Mouse (Mus musculus) liver (tissue): ENCODE measurements around the gene Asb1.
A peak's percentile ranks its signal among the peaks of the same experiment; 100 is the strongest.

Experiments used
- DNase-seq: peaks from one replicate; pipeline ENCODE4 v3.0.0-alpha.2; 2020; ENCODE audit warnings: mixed read lengths

Gene Asb1

DNA sequence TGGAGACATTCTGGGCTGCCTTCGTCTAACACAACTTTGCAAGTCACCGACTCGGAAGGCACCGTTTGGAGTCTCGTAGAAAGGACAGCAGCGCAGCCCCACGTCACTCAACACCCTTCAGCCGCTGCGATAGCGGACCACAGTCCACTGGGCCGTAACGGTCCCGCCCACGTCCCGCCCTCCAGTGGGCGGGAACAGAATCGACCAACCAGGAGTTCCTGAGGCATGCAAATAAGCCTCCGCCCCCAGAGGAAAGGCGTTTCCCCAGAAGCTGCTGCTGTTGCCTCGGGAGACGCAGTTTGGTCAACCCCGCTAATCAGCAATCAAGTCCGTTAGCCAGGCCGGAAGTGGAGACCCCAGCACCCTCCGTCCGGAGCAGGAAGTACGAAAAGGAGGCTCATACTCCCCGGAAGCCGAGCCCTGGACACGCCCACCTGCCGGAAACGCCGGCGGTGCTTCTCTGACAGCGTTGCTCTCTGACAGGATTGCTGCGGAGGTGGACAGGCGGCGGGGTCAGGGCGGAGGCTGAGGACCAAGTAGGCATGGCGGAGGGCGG lies at the start of gene Asb1:
Asb1 (plus strand) TSS at position 274 of the 556 bp plus-strand sequence.
- peak; percentile 99 for DNase-seq

DNA sequence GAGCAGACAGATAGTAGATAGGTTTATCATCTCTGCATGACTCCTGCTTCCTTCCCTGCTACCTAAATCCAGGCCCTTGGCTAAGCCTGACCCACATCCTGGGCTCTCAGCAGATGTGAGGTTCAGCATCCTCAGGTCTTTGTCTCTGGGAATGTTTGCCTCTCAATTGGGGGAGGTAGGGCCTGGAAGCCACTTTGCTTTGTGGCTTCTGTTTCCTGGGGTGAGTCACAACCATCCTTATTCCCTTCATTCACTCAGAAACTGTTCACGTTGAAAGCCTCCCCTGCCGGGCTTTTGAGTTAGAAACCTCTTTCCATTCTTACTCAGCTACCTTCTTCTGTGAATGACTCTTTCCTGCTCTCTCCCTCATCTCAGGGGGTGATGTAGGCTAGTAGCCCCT lies 47.6 kb upstream of the Asb1 start:
- no peak for DNase-seq

DNA sequence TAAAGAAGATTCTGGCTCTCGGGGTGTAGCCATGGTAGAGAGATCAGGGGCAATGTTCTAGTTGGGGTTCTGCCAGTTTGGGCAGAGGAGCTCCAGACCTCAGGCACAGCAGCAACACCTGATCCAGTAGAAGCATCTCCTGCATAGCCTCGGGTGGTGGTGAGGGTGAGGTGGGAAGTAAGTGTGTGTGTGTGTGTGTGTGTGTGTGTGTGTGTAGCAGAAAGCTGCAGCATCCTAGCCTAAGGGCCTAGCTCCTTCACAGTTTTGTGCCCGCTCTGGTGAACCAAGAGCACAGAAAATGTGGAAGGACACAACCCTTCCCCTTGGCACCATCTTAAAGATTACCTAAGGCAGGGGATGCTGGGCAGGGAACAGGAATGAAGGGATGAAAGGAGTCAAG lies 46.4 kb upstream of the Asb1 start:
- DNase-seq = no peak

DNA sequence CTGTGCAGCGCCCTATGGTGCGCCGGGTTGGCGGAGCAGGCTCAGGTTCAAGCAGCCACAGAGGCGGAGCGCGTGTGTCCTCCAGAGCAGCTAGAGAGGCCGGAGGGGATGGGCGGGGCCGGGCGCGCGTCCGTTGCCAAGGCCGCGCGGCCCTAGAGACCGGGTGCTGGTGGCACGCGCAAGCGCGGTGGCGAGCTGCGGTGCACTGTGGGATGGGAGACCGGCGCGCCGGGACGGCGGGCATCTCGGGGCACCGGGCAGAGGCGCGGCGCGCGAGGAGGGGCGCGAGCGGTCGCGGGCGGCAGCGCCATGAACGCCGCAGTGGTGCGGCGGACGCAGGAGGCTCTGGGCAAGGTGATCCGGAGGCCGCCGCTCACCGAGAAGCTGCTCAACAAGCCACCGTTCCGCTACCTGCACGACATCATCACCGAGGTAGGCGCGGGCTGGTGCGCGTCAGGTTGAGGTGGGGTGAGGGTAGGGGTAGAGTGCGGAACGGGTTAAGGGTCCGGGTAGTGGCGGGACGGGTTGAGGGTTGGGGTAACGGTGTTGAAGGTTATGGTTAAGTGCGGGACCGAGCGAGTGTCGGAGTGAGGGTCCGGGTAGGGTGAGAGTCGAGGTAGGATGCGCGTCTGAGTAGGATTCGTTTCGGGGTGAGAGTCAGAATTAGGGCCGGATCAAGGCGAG lies 45.7 kb upstream of the Asb1 start, which contains the start of gene Traf3ip1:
Traf3ip1 (plus strand) TSS at position 191 of the 684 bp plus-strand sequence.
- peak; percentile 95 for DNase-seq

DNA sequence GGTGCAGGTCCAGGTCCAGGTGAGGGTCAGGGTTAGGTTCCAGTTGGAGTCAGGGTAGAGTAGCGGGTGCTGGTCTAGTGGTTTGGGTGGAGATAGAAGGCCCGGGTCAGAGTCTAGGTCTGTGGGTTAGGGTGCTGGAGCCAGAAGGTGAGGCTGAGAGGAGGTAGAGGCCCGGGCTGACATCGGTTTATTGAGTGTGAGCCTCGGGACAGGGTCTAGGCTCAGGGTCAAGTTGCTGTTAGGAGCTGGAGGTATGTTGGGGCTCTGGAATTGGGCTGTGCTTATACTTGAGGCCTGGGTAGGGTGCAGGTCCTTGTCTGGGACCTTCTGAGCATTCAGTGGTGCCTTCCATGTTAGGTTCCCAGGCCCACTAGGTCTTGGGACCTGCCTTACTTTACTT lies 45.0 kb upstream of the Asb1 start:
- DNase-seq = no peak

DNA sequence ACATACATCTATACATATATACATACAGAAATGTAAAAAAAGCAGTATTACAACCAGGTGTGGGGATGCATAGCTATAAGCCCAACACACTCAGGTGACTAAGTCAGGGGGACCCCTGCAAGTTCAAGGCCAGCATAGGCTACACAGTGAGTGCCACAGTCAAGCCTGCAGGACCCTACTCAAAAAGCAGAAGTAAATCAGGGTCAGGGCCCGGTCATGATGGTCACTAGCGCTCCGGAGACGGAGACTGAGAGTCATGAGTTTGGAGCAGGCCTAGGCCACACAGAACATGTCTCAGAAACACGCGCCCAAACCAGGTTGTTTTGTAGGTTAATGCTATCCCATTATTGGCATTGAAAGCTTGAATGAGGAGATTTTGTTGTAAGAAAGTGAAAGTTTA lies 41.8 kb upstream of the Asb1 start:
- DNase-seq = no peak

DNA sequence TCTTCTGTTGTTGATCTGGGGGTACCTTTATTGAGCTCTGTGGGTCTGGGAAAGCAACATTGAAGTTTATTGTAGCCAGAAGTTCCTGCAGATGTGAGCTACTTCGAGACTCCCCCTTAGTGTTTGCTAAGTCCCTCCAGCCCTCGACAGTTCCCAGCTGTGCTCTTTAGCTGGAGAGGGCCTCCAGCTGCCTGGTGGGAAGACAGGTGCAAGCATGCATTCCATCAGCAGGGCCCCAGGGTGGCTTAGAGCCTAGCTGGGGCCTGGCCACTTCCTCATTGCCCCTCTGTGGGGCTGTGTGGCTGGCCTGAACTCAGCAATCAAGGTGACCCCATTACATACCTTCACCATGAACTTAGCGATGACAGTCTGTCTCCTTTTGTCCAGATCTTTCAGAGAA lies 35.7 kb upstream of the Asb1 start:
- DNase-seq = no peak

DNA sequence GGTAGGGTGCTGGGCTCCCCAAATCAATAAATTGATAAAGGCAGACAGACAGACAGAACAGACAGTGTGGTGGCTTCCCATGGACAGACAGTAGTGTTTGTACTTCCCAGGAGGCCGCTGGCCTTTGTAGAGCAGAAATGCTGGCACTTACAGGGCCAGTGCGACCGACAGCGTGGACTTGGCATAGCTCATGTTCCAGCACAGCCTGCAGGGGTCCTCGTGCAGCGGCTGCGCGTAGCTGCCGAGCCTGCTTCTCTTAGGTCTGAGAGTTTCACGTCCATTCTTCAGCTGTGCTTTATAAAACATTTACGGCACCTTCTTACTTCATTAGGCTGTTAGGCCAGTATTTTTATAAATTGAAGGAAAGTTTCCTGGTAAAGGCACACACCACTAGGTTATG lies 25.4 kb upstream of the Asb1 start:
- no peak for DNase-seq

DNA sequence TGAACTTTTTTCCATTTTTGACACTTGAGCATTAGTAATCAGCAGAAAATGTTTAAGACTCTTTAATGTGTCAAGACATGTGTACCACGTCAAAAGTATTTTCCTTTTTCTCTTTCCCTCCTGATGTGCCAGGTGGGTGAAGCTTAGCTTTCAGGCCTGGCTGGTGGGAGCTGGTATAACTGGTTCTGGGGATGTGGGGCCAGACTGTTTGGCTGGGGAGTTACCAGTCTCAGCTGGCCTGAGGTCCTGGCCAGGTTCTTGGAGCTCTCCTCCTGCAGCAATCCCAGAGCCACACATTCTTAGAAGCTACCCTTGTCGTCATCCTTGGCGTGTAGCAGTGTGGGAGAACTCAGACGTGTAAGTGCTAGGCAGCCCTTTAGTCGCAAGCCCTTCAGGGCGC lies 24.7 kb upstream of the Asb1 start:
- no peak for DNase-seq

DNA sequence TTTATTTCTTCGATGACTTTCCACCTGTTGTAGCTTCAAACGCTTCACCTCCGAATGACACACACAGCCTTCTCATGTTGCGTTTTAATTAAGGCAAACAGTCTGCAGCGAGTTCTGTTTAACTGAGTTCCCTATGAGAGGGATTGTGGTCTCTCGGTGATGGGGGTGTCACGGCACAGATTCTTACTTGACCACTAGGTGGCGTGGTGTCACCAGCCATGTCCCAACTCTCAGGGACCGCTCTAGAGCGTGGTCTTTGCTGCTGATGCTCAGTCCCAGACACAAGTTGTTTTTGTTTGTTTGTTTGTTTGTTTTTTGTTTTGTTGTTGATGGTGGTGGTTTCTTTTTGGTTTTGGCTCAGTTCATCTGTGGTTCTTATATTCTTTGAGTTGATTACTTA lies 16.6 kb upstream of the Asb1 start:
- peak; percentile 76 for DNase-seq

DNA sequence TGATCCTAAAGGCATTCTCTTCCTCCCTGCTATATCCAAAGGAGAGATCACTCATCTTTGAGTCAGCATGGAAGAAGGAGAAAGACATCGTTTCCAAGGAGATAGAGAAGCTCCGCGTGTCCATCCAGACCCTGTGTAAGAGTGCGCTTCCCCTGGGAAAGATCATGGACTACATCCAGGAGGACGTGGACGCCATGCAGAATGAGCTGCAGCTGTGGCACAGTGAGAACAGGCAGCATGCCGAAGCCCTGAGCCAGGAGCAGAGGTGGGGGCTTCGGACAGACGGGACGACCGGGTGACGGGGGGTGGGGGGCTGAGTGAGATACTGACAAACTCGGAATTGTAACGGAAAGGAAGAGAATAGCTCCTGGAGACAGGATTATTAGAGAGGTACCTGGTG lies 14.5 kb upstream of the Asb1 start:
- DNase-seq = no peak

DNA sequence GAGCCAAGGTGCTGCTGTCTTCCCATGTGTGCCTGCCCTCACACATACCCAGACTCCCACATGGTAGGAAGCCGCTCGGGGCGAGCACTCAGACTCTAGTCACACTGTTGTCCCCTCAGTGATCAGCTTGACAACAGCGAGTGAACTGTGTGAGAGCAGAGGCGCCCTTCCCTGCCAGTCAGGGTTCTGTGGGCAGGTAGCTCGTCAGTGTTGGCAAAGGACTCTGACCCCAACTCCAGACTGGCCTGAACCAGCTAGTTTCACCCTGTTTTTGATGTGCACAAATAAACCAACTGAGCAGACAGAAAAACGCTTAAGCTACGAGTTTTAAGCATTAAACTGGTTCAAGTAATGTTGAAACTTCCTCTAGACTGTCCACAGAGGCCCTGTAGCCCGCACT lies 10.2 kb upstream of the Asb1 start:
- no peak for DNase-seq

DNA sequence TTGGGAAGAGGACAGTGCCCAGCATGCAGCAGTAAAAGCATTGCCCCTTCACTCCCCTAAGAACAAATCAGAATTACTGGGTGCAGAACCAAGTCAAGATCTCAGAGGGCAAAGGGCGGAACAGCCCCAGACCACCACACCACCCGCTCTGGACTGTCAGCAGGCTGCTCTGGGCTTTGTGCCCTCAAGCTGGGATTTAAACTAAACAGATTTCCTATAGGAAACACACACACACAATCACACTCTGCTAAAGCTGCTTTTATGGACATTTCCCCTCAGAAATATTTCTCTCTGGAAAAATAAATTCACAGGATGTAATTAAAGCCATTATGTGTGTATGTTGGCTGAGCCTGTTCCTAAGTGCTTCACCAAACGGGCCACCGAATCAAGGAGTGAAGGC lies 8.1 kb upstream of the Asb1 start:
- no peak for DNase-seq

DNA sequence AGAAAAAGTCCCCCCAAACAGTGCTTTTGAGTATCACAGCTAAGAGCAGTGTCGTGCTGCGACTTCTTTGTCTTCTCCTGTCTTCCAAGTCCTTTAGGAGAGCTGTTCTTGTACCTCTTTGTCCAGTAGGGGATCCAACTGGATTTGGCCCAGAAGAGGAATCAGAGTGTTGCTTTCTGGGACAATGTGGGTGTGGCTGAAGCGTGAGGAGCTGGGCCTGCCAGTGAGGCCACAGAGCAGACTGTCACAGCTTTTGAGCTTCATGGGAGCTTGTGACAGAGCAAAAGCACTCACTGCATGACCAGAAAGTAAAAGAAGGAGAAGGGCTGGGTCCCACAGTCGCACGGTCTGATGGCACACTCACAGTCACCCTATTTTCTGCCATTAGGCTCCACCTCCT lies 7.5 kb upstream of the Asb1 start:
- DNase-seq = peak; percentile 68

DNA sequence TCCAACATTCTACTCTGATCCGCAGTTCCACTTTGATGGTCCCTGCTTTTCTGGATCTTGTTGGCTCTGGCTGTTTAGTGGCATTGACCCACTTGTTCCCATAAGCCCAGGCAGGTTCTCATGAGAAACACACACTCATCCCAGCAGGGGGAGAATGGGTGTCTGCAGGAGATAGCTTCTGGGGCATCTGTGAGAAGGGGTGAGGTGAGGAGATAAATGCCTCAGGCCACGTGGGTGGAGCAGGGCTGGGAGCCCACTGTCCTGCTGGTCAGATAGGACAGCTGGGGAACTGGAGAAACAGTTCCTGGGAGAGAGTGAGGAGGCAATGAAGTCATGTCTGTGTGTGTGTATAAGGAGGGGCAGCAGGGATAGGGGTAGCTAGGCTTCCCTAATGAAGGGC lies 6.9 kb upstream of the Asb1 start:
- peak; percentile 91 for DNase-seq

DNA sequence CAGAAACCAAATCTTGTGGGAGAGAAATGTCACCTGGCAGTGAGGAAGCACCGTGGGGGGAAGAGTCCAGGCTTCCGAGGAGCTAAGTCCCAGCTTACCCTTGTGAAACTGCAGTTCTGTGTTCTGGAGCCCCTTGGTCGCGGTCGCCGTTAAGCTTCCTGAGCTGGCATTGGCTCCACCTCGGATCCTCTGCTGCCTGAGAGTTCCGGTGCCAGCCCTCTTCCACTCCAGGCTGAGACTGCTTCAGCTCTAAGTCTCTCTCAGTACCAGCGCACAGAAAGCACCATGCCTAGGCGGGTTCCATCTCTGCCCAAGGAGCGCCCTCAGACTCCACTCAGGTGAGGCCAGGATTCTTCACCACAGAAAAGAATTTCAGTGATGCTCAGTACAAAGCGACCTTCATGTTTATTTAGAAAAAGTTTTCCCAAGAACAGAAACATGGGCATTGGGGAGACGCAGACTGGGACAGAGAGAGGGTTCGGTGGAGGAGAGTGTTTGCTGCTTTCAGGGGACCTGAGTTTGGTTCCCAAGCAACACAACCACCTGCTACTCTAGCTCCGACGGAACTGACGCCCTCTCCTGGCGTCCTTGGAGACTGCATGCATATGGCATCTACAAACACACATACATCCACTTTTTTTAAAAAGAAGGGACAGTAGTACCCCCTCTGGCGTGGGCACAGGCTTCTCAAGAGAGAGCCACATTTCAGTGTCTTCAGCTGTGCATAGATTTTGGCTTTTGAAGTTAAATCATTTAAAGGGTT lies 6.2 kb upstream of the Asb1 start:
- DNase-seq = peak; percentile 76

DNA sequence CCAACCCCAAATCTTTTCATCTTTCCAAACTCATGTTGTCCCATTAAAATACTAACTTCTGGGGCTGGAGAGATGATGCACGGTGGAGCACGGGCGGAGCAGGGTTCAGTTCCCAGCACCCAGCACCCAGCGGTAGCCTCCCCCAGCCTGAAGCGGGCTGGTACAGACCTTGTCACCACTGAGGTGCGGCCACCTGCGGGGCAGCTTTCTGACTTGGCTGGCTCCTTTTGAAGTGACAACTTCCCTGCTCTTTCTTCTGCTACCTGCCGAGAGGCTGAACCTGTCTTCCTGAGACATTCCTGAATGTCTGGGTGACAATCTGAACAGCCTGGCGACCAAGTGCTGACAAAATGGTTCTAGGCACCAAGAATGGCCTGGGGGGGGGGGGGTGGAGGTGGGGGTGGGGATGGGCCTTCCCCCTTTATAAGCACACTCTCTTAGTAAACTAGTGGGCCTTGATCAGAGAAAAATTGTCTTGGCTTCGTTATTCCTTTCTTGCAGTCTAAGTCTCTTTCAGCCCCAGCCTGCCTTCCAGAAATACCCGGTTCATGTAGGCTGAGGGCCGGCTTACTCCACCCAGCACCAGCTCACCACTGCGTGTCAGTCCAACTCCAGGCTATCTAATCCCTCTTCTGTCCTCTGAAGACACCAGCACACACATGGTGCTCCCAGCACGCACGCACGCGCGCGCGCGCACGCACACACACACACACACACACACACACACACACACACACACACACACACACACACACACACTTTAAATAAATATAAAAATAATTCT lies 2.4 kb upstream of the Asb1 start:
- DNase-seq = peak; percentile 73

DNA sequence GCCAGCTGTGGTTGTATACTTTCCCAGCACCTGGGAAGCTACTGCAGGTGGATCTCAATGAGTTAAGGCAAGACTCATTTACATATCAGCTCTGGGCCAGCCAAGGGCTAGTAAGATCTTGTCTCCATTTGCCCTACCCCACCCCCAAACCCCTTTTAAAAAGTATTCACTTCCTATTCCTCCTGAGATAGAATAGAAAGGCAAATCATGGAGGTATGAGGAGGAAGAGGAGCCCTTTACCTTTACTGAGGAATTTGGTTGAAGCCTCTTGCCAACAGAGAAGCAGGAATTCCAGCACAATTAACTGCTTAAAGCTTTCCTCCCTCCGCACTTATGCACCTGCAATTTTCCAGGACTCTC lies 1.8 kb upstream of the Asb1 start:
- DNase-seq = peak; percentile 41

DNA sequence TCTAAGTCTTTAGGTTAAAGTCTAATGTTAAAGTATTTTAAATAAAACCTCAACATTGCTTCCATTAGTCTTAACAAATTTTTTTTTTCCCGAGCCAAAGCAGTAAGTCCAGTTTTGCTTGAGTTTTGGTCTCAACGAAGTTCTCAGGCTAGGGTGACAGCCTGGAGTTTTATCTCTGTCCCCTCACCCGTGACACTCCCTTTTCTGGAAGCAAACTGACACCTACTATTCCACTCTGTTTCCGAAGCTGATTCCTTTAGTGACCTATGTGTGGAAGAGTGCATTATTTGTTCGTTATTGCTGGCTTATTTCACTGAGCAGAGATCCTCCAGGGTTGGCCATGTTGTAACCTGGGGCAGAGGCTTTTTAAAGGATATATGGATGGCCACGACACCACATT lies 1.1 kb upstream of the Asb1 start:
- DNase-seq = peak; percentile 58

DNA sequence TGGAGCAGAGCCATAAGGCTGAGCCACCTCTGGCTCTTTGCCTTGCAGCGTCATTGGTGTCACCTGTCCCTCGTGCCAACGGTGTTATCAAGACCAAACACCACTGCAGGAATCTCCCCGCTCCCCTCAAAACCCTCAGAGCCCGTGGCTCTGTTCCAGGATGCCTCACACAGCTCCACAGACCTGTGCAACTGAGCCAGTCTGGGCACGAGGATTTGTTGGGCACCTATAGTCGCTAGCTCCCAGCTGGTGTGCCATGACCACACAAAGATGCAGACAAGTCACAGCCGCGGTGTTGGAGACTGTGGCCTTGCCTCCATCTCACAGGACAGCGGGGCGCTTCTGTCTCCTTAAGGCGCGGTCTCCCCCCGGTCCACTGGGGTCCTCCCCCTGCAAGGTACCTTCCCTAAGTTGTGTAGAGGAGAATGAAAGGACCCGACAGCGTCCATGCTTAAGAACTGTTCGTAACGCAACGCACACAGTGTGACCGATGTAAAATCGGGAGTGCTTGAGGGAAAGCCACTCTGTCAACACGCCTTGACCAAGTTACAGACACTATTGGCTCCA lies 557 bp upstream of the Asb1 start:
- peak; percentile 80 for DNase-seq

DNA sequence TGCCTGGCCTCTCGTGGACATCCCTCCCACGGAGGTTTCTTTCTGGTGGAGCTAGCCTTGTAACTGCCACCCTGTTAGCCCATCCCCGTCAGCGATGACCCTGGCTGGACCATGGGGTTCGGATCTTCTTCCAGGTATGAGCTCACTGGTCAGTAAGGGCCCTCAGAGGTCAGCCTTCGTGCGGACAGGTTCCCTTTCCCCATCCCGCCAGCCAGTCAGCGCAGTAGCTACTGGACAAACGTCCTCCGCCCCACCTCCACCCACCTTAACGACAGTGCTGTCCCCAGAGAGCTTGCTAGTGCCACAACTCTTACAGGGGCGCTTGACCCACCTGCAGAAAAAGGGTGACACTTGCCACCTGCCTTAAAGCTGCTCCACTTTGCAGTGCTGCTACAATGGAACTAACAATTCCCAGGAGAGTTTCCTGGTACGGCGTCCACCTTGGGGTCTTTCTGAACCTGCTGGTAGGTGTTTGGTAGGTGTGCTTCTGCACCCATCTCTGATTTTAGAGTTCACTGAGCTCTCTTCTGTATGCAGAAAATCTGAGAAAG lies 773 bp downstream of the Asb1 start:
- peak; percentile 63 for DNase-seq

DNA sequence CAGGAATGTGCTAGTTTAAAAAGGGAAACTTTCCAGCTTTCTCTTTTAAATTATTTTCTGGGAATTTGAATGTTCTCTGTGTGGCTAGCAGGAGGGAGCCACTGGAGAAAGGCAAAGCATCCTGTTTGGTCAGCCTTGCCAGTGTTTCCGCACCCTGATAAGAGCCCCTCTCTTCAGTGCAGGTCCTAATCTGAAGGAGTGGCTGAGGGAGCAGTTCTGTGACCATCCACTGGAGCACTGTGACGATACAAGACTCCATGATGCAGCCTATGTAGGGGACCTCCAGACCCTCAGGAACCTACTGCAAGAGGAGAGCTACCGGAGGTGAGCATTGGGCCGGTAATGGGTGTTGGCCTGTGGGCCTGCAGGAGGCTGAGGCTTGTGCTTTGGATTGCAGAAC lies 3.6 kb downstream of the Asb1 start:
- DNase-seq = peak; percentile 78

DNA sequence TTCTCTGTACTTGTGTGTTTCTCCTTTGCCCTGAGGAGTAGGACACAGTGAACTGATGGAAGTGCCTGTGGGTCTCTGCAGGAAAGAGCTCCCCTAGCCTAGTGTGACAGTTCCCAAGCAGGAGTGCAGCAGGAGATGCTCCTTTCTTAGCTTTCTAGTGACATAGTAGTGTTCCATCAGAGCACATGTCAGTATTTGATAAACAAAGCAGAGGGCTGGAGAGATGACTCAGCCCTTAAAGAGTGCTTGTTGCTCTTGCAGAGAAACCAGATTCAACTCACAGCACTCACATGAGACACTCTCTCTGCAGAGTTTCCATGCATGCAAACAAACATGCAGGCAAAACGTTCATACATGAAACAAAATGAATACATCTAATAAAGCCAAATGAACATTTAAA lies 4.9 kb downstream of the Asb1 start:
- DNase-seq = peak; percentile 51
